Comparison of ENCODE assay signal across 20 mouse cellular contexts in the genomic region with DNA sequence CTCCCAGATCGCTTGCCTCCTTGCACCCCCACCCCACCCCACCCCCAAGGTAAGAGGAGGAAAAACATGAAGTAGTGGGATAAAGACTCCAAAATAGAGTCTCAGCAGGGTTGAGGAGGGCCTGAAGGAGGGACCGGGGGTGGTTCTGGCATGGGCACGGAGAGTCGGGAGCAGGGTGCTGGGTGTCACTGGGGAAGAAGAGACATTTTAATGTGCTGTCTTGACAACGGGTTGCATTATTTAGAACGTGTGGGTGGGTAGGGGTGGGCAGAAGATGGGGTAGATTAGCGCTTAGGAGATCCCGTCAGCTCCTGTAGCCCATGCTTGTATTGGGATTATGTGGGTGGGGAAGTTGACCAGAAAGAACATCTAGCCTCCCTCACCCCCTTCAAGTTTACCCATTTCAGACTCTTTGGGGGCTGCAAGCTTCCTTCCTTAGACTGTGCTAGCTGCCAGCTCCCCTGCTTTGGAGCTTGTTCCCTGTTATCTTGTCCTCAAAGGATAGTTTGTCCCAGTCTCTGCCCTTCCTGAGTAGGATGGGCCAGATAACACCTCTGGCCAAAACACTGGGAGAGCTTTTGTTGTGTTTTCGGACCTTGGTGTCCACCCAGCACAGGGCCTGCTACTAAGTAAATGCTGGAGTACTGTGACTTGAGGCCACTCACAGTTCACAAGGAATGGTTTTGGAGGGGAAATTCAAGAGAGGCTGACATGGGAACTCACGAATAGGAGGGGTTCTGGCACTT. TPM values are rescaled to one million over a fixed set of nuclear protein-coding genes. Genes with fewer than 3 reads are reported as not detected.
DNase-seq lines count a peak whose midpoint lies in the region; ATAC-seq and TF ChIP-seq lines count a peak whose summit lies in the region.
"Had no signal": no experiment of that assay in that cellular context is flagged by ENCODE, and none has a peak within 500 bp of the region (broad histone marks: within the 10 kb centered on the region; RNA-seq: fewer than 3 reads in every experiment).

No protein-coding gene starts in this region.

- TF ChIP-seq POLR2A in kidney, adult 2 months (IDR thresholded peaks at IDR 0.05; ENCODE audit: low read depth, low read length), result no peak
- no peak for TF ChIP-seq POLR2A in lung, adult 2 months (IDR thresholded peaks at IDR 0.05; ENCODE audit: borderline replicate concordance, extremely low read depth, low read depth, low read length)

- ATAC-seq in lung, embryonic 16.5 days (ENCODE audit: low read depth), result no peak
- no peak for ATAC-seq in lung, postnatal 0 days
- no peak for ATAC-seq in hindbrain, embryonic 13.5 days (ENCODE audit: low FRiP score)
- ATAC-seq: forebrain, embryonic 16.5 days; inflammation-experienced regulatory T-cells, adult 6 months; midbrain, embryonic 16.5 days; Patski had no signal

- no peaks in the 10 kb centered on the region for H3K27me3 ChIP-seq in kidney, adult 2 months (replicated peaks; ENCODE audit: control insufficient read depth, insufficient read depth, low read length)
- no peaks in the 10 kb centered on the region; the same call in 1 of the 2 replicates for H3K27me3 ChIP-seq in lung, embryonic 16.5 days (ENCODE audit: control insufficient read depth, insufficient read depth, low read depth, low read length)
- H3K27me3 ChIP-seq in lung, postnatal 0 days (replicated peaks; ENCODE audit: insufficient read depth, low read length), result no peaks in the 10 kb centered on the region
- 0 out of 2 replicates have a peak, but pooled peaks cover 4% of the 10 kb centered on the region for H3K27me3 ChIP-seq in hindbrain, embryonic 13.5 days

- no peak for DNase-seq in kidney, adult 2 months
- no peak for DNase-seq in kidney, adult 8-10 months
- no peak for DNase-seq in lung, adult 2 months
- DNase-seq in lung, postnatal 0 days (ENCODE audit: low spot score), result no peak
- peak; percentile 59 for DNase-seq in telencephalon, adult 2 months (ENCODE audit: low read depth, low spot score)
- DNase-seq: adrenal gland, adult 8-10 months; cerebellum, postnatal 10 days; embryo, embryonic 11 days; kidney, adult 9 months; thymus, postnatal 36 days had no signal

- H3K4me1 ChIP-seq in kidney, adult 2 months (ENCODE audit: control insufficient read depth, insufficient read depth, low read length), result peaks cover 43% of the 10 kb centered on the region
- H3K4me1 ChIP-seq in lung, embryonic 16.5 days (replicated peaks; ENCODE audit: control insufficient read depth, insufficient read depth, low read length), result peaks cover 31% of the 10 kb centered on the region
- peaks cover 50% of the 10 kb centered on the region for H3K4me1 ChIP-seq in lung, adult 2 months (ENCODE audit: control insufficient read depth, insufficient read depth, low read length)
- H3K4me1 ChIP-seq in lung, postnatal 0 days (ENCODE audit: insufficient read depth, low read depth, low read length), result no peaks in the 10 kb centered on the region; the same call in 1 of the 2 replicates
- H3K4me1 ChIP-seq in hindbrain, embryonic 13.5 days (replicated peaks), result no peaks in the 10 kb centered on the region
- H3K4me1 ChIP-seq: hindbrain, embryonic 12.5 days; neural tube, embryonic 15.5 days had no signal

- TF ChIP-seq EP300 in lung, postnatal 0 days (IDR thresholded peaks at IDR 0.05), result 0 out of 2 replicates have a peak, but pooled peaks have one; percentile 24

- no peaks in the 10 kb centered on the region for H3K36me3 ChIP-seq in kidney, adult 2 months (ENCODE audit: control insufficient read depth, insufficient read depth, low read length)
- no peaks in the 10 kb centered on the region for H3K36me3 ChIP-seq in lung, embryonic 16.5 days (ENCODE audit: control insufficient read depth, insufficient read depth, low read length)
- no peaks in the 10 kb centered on the region for H3K36me3 ChIP-seq in lung, postnatal 0 days (ENCODE audit: insufficient read depth, low read length)
- no peaks in the 10 kb centered on the region for H3K36me3 ChIP-seq in hindbrain, embryonic 13.5 days
- H3K36me3 ChIP-seq: hindbrain, embryonic 12.5 days; neural tube, embryonic 15.5 days had no signal

- H3K9me3 ChIP-seq in lung, embryonic 16.5 days (ENCODE audit: control insufficient read depth, low read length), result no peaks in the 10 kb centered on the region
- no peaks in the 10 kb centered on the region for H3K9me3 ChIP-seq in lung, postnatal 0 days (ENCODE audit: low read length)
- H3K9me3 ChIP-seq in hindbrain, embryonic 13.5 days, result no peaks in the 10 kb centered on the region
- H3K9me3 ChIP-seq: hindbrain, embryonic 12.5 days; megakaryocyte, embryonic 14.5 days; neural tube, embryonic 15.5 days had no signal

- H3K9ac ChIP-seq in lung, embryonic 16.5 days (ENCODE audit: low read length), result no peak overlapping the region
- no peak overlapping the region for H3K9ac ChIP-seq in lung, postnatal 0 days (replicated peaks; ENCODE audit: low read depth)
- no peak overlapping the region for H3K9ac ChIP-seq in hindbrain, embryonic 13.5 days
- H3K9ac ChIP-seq: hindbrain, embryonic 12.5 days; neural tube, embryonic 15.5 days had no signal

- TF ChIP-seq CTCF in kidney, adult 2 months (conservative IDR thresholded peaks at IDR 0.05; ENCODE audit: insufficient read depth, insufficient read length, low read depth, low read length), result no peak
- TF ChIP-seq CTCF in lung, adult 2 months (IDR thresholded peaks at IDR 0.05; ENCODE audit: insufficient read depth, low read length), result no peak
- no peak for TF ChIP-seq CTCF in lung, postnatal 0 days (IDR thresholded peaks at IDR 0.05)

- WGBS in kidney, adult 2 months, result 58% methylated on average over 10 of the region's 10 CpGs
- 75% methylated on average over 10 of the region's 10 CpGs for WGBS in lung, embryonic 16.5 days
- WGBS in lung, adult 2 months, result 61% methylated on average over 10 of the region's 10 CpGs
- 67% methylated on average over 10 of the region's 10 CpGs for WGBS in lung, postnatal 0 days
- WGBS in hindbrain, embryonic 13.5 days, result 83% methylated on average over 10 of the region's 10 CpGs

- no peak overlapping the region for H3K4me3 ChIP-seq in kidney, adult 2 months (ENCODE audit: insufficient read depth, low read depth, low read length)
- H3K4me3 ChIP-seq in lung, embryonic 16.5 days (ENCODE audit: low read length), result no peak overlapping the region
- H3K4me3 ChIP-seq in lung, adult 2 months (replicated peaks; ENCODE audit: extremely low read depth, low read depth, low read length), result no peak overlapping the region
- no peak overlapping the region for H3K4me3 ChIP-seq in lung, postnatal 0 days (ENCODE audit: low read depth, low read length)
- H3K4me3 ChIP-seq in hindbrain, embryonic 13.5 days, result no peak overlapping the region
- H3K4me3 ChIP-seq: hindbrain, embryonic 12.5 days; megakaryocyte, embryonic 14.5 days; neural tube, embryonic 15.5 days had no signal

- peak overlapping the region; percentile 97 for H3K27ac ChIP-seq in kidney, adult 2 months (ENCODE audit: insufficient read depth, low read depth, low read length)
- peak overlapping the region; percentile 4; the same call in 1 of the 2 replicates for H3K27ac ChIP-seq in lung, embryonic 16.5 days (ENCODE audit: low read length)
- H3K27ac ChIP-seq in lung, postnatal 0 days (ENCODE audit: low read length), result no peak overlapping the region
- no peak overlapping the region for H3K27ac ChIP-seq in hindbrain, embryonic 13.5 days
- H3K27ac ChIP-seq: hindbrain, embryonic 12.5 days; neural tube, embryonic 15.5 days; stomach, postnatal 0 days had no signal

- no peak overlapping the region for H3K4me2 ChIP-seq in lung, embryonic 16.5 days (ENCODE audit: low read depth, low read length)
- H3K4me2 ChIP-seq in lung, postnatal 0 days (replicated peaks; ENCODE audit: low read depth, low read length), result no peak overlapping the region
- no peak overlapping the region for H3K4me2 ChIP-seq in hindbrain, embryonic 13.5 days
- H3K4me2 ChIP-seq: hindbrain, embryonic 12.5 days; neural tube, embryonic 15.5 days had no signal

RNA-seq across cellular contexts. Expression of a gene that starts 47.9 kb away (rescaled TPM):
- polyA plus RNA-seq in kidney, adult 2 months (2012; rRNA removed), result 62.0 and 82.9 TPM in 2 replicates
- polyA plus RNA-seq in lung, embryonic 16.5 days (2015; fragmentation: Nextera tagmentation; extraction: Ambion mirVana), result 18.5 and 19.2 TPM in 2 replicates
- 87.0 and 89.6 TPM in 2 replicates for polyA plus RNA-seq in lung, adult 2 months (2012; rRNA removed)
- polyA plus RNA-seq in lung, postnatal 0 days (2015; fragmentation: Nextera tagmentation; extraction: Ambion mirVana), result 14.8 and 18.7 TPM in 2 replicates
- 5.6 and 6.0 TPM in 2 replicates for polyA plus RNA-seq in hindbrain, embryonic 13.5 days (2015; fragmentation: Nextera tagmentation; extraction: Ambion mirVana)

Comparison
In these comparisons a context has a peak if more than half of its experiments do, and no peak if none do; other contexts are left out.
1. H3K27ac ChIP-seq: peak in kidney, adult 2 months (single experiment) and lung, embryonic 16.5 days (single experiment); none in lung, postnatal 0 days (single experiment) and hindbrain, embryonic 13.5 days (single experiment).